Mouse (Mus musculus): Measurements from ENCODE around the gene Foxb1.

The Foxb1 gene

GRCm38 (mm10) chr9:69760371-69761301 is at the start of gene Foxb1:
Foxb1 (minus strand) TSS chr9:69760940.
- in situ Hi-C loops (cut with MboI; ENCODE audit: unreplicated experiment in 2 of 2) = no loop called here

GRCm38 (mm10) chr9:69790562-69790961 is 29.8 kb upstream of the Foxb1 start:
- in situ Hi-C loops (cut with MboI; ENCODE audit: unreplicated experiment in 2 of 2) = no loop called here

GRCm38 (mm10) chr9:69779996-69780395 is 19.3 kb upstream of the Foxb1 start:
- in situ Hi-C loops (cut with MboI; ENCODE audit: unreplicated experiment in 2 of 2) = no loop called here

- in situ Hi-C loops (cut with MboI; ENCODE audit: unreplicated experiment in 2 of 2) = no loop called here
Measured at GRCm38 (mm10) chr9:69769949-69770585, 9.3 kb upstream of the Foxb1 start.

- in situ Hi-C loops (cut with MboI; ENCODE audit: unreplicated experiment in 2 of 2) = no loop called here
Measured at GRCm38 (mm10) chr9:69769091-69769948, 8.6 kb upstream of the Foxb1 start.

- in situ Hi-C loops (cut with MboI; ENCODE audit: unreplicated experiment in 2 of 2) = no loop called here
Measured at GRCm38 (mm10) chr9:69768136-69768875, 7.6 kb upstream of the Foxb1 start.

GRCm38 (mm10) chr9:69767421-69767820 is 6.7 kb upstream of the Foxb1 start:
- in situ Hi-C loops (cut with MboI; ENCODE audit: unreplicated experiment in 2 of 2) = no loop called here

GRCm38 (mm10) chr9:69766936-69767335 is 6.2 kb upstream of the Foxb1 start:
- in situ Hi-C loops (cut with MboI; ENCODE audit: unreplicated experiment in 2 of 2) = no loop called here

GRCm38 (mm10) chr9:69766301-69766700 is 5.6 kb upstream of the Foxb1 start:
- in situ Hi-C loops (cut with MboI; ENCODE audit: unreplicated experiment in 2 of 2) = no loop called here

GRCm38 (mm10) chr9:69765483-69766050 is 4.8 kb upstream of the Foxb1 start:
- in situ Hi-C loops (cut with MboI; ENCODE audit: unreplicated experiment in 2 of 2) = no loop called here

GRCm38 (mm10) chr9:69764586-69765482 is 4.1 kb upstream of the Foxb1 start:
- in situ Hi-C loops (cut with MboI; ENCODE audit: unreplicated experiment in 2 of 2) = no loop called here

- in situ Hi-C loops (cut with MboI; ENCODE audit: unreplicated experiment in 2 of 2) = no loop called here
Measured at GRCm38 (mm10) chr9:69763681-69764585, 3.2 kb upstream of the Foxb1 start.

GRCm38 (mm10) chr9:69762703-69763102 is 2.0 kb upstream of the Foxb1 start:
- in situ Hi-C loops (cut with MboI; ENCODE audit: unreplicated experiment in 2 of 2) = no loop called here

- in situ Hi-C loops (cut with MboI; ENCODE audit: unreplicated experiment in 2 of 2) = no loop called here
Measured at GRCm38 (mm10) chr9:69762221-69762620, 1.5 kb upstream of the Foxb1 start.

- in situ Hi-C loops (cut with MboI; ENCODE audit: unreplicated experiment in 2 of 2) = no loop called here
Measured at GRCm38 (mm10) chr9:69761569-69761968, 829 bp upstream of the Foxb1 start.

GRCm38 (mm10) chr9:69759721-69760221 is 969 bp downstream of the Foxb1 start:
- in situ Hi-C loops (cut with MboI; ENCODE audit: unreplicated experiment in 2 of 2) = no loop called here

GRCm38 (mm10) chr9:69758946-69759615 is 1.7 kb downstream of the Foxb1 start:
- in situ Hi-C loops (cut with MboI; ENCODE audit: unreplicated experiment in 2 of 2) = no loop called here
